Mouse (Mus musculus): Measurements from ENCODE around the gene Zdhhc8.
"Not testable (repeated sequence)": the region's sequence is repeated elsewhere in the genome, so short reads cannot be mapped to it uniquely, and the experiment has no call there.

Gene Zdhhc8

DNA sequence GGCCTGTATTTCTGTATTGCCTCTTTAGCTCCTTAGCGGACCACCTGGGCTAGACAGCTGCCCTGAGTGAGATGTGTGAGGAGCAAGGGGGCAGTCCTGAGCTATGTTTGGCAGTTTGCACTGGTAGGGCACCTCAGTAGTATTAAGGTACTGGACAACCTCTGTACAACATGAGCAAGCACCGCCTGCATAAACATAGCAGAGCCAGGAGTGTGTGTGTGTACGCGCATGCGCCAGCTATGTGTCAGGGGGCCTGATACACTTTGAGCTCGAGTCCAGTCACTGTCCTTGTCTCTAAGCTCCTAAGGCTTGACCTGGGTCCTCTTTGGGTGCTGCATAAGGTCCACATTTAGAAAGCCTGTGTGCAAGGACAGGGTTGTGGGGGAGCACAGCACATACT, 4.3 kb downstream of the Zdhhc8 start:
- DNase-seq: no peak

GRCm38 (mm10) chr16:18229622-18230021, 5.3 kb downstream of the Zdhhc8 start:
- no peak for DNase-seq

DNA sequence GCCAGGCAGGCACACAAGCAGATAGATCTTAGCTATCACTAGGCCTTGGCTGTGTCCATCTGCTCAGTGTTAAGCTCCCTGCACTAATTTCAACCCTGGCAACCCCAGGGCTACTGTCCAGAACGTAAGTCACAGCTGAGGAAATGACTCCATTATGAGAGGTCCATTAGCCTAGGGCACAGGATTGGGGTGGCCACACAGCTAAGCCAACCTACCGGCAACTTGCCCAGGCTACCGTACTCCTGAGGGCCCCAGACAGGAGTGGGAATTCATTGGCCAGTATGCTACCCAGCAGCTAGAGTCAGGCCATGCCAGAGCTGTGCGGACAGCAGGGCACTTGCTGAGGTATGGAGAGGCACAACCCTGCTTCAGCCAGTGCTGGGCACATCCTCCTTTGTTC, 6.1 kb downstream of the Zdhhc8 start:
- DNase-seq: no peak

DNA sequence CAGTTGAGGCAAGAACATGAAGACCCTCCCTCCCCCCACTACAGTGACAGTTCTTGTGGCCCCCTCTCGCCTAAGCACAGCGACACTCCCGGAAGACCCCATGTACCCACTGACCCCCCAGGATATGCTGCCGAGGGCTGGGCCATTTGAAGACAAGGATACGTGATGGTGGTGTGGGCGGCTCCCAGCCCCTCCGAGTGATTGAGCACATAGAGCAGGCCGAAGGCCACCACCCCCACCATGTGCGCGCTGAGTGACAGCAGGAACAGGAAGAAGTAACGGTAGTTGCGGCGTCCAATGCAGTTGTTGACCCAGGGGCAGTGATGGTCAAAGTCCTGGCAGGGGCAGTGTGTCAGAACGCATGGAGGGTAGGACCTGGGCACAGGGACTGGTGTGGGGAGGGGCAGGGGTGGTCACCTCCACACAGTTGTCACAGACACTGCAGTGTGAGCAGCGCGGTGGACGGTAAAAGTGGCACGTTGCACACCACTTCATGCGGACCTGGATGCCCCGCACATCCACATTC, 7.0 kb downstream of the Zdhhc8 start:
- DNase-seq: no peak

DNA sequence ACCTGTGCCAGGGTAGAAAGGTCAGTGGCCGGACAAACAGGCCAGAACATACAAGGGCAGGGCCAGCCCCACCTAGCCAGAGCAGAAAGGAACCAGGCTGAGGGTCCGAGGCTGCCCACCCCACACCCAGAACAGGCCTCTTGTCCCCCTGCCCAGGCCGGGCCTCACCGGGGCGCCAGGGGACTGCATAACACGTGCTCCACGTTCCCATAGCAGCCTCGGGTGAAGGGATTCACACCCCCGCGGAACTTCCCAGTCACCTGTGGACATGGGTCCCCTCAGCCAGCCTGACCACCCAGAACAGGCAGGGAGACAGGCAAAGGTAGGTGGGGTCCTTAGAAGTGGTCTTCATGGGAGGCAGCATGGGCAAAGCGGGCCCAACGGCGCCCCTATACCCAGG, 7.7 kb downstream of the Zdhhc8 start:
- DNase-seq: no peak

DNA sequence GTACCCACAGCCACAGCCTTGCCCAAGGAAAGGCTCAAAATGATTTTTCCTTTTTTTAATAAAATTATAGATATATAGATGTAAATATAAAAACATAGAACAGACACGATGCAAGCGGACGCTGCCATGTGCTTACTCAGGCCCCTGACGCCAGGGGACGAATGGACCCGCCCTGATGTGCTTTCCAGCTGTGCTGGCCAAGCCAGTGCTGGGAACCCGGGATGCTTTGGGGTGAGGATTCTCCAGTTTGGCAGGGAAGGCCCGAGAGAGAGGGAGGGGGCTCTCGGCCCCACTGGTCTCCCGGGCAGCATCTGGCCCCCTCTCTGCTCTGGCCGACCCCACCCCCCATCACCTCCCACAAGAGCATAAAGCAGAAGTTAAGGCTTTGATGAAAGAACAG, 12.7 kb downstream of the Zdhhc8 start:
- DNase-seq: no peak

DNA sequence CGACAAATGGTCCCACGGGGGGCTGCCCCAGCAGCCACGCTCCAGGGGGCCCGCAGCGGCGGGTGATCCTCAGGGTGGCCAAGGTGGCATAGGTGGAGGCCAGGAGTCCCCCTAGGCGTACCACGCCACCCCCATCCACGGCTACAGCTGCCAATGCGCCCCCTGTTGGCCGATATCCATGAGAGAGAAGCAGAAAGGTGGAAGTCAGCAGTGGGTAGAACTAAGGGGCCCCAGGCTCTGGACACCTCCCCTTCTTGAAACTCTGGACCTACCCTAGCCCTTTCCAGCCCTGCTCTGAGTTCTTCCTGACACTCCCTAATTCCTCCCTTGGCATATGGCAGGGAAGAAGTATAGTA, 13.4 kb downstream of the Zdhhc8 start:
- no peak for DNase-seq

DNA sequence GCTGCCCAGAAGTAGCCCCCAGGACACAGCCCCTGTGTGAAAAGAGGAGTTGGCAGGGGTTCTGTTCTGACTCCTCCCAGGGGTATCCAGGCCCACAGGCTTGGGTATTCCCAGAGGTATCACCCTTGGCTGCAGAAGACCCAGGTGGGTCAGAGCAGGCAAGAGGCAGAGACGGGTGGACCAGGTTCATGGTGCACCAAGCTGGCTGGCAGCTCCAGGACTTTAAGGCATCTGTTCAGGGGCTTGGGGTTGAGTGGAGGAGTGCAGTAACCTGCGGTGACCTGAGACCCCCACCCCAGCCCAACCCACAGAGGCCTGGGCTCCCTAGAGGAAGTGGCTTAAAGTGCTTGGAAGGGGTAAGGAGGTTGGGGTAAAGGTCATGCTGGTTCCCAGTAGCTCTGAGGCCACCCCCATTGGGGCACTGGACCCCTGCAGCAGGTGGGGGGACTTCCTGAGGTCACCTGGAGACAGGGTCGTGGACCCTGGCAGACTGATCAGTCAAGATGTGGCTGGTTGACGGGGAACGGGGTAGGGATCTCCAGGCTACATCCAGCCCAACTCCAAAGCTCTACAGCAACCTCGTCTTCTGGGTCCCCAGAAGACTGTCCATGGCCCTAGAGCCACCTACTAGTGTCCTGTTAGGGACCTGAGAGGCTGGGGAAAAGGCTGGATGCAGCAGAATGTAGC, 13.9 kb downstream of the Zdhhc8 start:
- DNase-seq: no peak

DNA sequence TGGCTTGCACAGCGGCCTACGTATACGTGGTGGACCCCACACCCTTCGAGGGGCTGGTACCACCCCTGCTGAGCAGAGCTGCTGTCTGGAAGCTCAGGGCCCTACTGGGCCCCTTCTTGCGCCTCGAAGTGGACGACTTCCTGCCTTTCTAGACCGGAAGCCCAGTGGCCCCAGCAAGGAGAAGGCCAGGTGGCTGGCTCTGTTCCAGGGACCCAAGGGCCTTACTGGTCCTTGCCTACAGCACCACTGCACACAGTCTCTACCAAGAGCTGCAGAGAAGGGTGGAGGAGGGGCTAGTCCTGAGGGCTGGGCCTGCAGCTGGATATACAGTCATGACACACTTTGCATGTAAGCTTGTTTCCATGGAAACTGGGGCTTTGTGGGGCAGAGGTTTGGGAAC, 14.9 kb downstream of the Zdhhc8 start:
- DNase-seq: peak; percentile 20

GRCm38 (mm10) chr16:18218580-18218996, 16.3 kb downstream of the Zdhhc8 start:
- DNase-seq: no peak

DNA sequence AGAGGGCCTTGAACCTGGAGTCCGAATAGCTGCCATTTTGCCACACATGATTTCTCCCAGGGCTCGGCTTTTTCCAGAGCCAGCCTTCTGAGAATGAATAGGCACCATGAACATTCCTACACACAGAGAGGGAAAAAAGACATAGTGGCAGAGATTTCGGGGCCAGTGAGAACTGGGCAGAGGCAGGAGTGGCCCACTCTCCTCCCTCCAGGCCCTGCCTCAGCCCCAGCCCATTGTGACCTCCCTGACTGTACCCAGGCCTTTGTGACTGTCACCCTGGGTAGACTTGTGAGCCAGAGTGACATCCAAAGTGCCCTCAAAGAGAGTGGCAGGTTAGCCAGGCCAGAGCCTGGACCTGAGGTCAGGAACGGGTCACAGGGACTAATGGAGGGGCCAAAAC, 17.4 kb downstream of the Zdhhc8 start, which contains the start of gene Ccdc188:
TSS of gene Ccdc188 (plus strand) at position 301 of the 400 bp plus-strand sequence.
- no peak for DNase-seq

GRCm38 (mm10) chr16:18214858-18215257, 20.1 kb downstream of the Zdhhc8 start:
- no peak for DNase-seq

DNA sequence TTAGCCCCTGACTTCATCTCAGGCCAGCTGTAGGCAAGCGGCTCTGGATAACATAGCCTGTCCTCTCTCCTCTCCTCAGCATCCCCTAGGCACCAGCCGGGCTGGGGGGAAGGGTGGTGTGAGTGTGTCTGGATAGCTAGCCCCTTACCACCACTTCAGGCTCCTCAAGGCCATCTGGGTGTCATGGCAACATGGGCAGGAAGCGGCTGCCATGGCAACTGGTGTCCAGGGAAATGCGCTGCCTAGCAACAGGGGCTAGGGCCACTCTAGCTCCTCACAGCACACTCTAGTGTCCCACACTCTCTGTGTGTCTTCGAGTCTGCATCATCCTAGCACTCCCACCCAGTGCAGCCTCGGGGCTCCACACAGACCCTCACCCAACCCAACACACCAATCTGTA, 21.2 kb downstream of the Zdhhc8 start:
- no peak for DNase-seq

- peak; percentile 78 for DNase-seq
Measured at GRCm38 (mm10) chr16:18211417-18212171, 23.3 kb downstream of the Zdhhc8 start.

GRCm38 (mm10) chr16:18210701-18211416, 24.1 kb downstream of the Zdhhc8 start:
- peak; percentile 60 for DNase-seq

DNA sequence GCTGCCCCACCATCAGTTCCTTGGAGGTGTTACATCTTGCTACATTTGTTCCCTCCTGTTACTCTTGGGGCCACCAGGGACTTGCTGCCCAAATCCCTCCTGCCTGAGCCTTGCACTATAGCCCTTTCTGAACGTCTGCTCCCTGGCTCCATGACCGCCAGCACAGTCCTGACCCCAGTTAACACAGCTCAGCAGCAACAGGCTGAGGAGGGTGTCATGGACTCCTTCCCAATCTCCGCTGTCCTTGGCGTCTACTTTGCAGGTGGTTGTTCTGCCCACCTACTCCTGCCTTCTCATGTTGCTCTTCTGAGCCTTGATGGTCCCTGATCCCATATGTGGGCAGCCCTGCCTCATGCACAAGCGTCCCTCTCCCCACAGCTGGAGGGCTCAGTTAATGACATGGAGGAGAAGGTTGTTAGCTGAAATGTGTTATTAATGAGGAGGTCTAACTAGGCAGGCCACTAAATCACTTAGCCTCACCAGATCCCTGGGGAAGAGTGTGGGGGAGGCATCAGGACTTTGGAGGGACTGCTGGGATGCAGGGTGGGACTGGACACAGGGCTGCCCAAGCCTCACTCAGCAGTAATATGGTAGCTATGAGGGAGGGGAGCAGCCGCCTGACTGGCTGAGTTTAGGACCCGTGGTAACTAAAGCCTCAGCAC, 31.4 kb downstream of the Zdhhc8 start:
- no peak for DNase-seq

DNA sequence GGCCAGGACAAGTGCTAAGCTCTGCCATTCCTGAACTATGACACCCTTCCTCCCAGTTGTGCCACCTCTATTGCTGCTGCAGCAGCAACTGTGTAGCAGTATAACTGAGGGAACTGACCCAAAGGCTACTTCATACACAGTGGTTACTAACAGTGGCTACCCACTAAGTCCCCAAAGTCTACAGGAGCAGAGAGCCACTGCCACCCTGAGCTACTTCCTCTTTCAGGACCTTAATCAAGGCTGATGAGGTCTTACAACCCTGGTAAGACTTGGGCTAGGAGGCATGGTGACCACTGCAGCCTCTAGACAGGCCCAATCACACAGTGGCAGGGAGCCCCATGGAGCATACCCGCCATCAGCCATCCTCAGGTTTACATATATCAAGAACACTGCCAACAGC, 32.9 kb downstream of the Zdhhc8 start:
- DNase-seq: no peak

- DNase-seq: no peak
Measured at GRCm38 (mm10) chr16:18201620-18202019, 33.3 kb downstream of the Zdhhc8 start.

DNA sequence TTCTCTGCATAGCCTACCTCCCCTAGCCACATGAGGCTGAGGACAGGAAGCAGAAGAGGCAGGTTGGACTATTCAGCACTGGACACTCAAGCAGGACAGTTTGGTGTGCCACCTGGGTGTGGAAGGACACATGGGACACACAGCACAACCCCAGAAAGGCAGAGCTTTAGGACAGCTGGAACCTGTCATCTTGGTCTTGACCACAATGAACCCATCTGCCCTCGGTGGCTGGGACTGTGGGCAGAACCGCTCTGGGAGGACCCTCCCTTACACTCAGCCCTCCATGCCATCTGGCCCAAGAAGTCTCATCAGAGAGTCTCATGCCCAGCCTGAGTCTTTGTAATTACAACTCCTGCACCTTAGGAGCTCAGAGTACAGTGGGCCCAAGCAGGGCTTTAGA, 34.9 kb downstream of the Zdhhc8 start:
- no peak for DNase-seq

DNA sequence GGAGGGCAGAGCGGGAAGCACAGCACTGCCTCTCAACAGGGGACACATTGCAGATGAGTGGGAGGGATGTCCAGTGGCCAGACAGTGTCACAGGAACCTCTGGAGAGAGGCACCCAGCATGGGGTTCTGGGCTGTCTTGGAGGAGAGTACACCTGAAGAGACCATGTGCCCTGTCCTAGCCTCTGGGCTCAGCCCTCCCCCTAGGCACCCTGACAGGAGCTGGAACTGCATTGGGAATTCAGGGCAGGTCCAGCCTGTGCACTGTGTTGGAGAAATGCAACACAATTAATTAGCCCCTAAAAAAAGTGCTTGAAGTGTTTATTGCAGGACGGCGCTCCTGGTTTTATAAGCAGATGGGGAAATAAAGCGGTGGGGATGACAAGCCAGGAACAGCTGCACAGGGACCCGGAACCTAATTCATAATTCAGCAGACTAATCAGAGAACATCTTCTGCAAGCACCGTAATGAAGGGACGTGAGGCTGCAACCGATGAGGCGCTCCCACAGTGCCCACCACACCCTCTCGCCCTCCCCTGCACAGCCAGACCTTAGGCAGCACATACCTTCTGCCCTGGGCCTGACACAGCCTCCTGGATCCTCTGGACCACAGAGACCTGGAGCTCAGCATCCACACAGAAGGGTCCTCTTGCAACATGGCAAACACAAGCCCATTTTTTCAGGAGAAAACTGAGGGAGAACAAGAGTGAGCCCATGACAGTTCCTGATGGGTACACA, 36.4 kb downstream of the Zdhhc8 start:
- no peak for DNase-seq

- no peak for DNase-seq
Measured at GRCm38 (mm10) chr16:18197881-18198280, 37.1 kb downstream of the Zdhhc8 start.

DNA sequence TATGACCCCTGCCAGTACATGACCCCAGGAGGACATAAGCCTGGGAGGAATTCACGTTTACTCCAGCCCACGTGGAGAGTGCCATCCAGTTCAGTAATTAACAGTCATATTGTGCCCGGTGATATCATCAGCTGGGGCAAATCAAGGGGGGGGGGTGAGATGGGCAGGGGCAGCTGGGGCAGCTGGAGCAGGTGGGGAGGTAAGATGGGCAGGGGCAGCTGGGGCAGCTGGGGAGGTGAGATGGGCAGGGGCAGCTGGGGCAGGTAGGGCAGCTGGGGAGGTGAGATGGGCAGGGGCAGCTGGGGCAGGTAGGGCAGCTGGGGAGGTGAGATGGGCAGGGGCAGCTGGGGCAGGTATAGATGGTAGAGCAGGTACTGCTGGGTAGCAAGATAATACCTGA, 39.4 kb downstream of the Zdhhc8 start:
- DNase-seq: not testable (repeated sequence)
